Comparison of ENCODE assay signal across 20 mouse cellular contexts in the genomic region with DNA sequence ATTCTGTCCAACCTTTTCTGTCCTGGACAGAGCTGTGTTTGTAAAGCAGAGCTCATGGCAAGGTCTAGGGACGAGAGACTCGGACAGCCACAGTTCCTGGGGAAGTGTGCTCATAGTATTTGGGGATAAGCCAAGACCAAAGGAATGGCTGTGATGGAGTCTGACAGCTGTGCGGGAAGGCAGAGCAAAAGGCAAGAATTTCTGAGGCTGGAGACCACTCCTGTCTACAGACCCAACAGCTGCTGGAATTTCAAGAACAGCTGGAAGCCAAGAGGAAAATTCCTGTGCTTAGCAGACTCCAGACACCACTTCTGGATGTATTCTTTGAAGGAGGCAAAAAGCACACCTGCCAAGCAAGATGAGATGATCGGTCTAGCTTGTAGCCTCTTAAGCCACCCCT. TPM values are rescaled to one million over a fixed set of nuclear protein-coding genes. Genes with fewer than 3 reads are reported as not detected.
DNase-seq lines count a peak whose midpoint lies in the region; ATAC-seq and TF ChIP-seq lines count a peak whose summit lies in the region.
"Had no signal": no experiment of that assay in that cellular context is flagged by ENCODE, and none has a peak within 500 bp of the region (broad histone marks: within the 10 kb centered on the region; RNA-seq: fewer than 3 reads in every experiment).

No protein-coding gene starts in this region.

- no peak overlapping the region for H3K9ac ChIP-seq in intestine, embryonic 16.5 days (ENCODE audit: low read depth, low read length)
- H3K9ac ChIP-seq in intestine, embryonic 15.5 days, result no peak overlapping the region
- H3K9ac ChIP-seq in stomach, embryonic 15.5 days, result no peak overlapping the region
- no peak overlapping the region for H3K9ac ChIP-seq in stomach, postnatal 0 days (ENCODE audit: low read length)
- H3K9ac ChIP-seq in limb, embryonic 14.5 days (ENCODE audit: low read depth, low read length, severe bottlenecking), result no peak overlapping the region
- H3K9ac ChIP-seq: forebrain, embryonic 13.5 days; heart, embryonic 13.5 days; hindbrain, embryonic 15.5 days; kidney, embryonic 15.5 days; liver, embryonic 12.5 days had no signal

- H3K36me3 ChIP-seq in intestine, embryonic 16.5 days (ENCODE audit: control insufficient read depth, insufficient read depth, low read length), result peaks cover 6% of the 10 kb centered on the region; the same call in 1 of the 2 replicates
- H3K36me3 ChIP-seq in intestine, embryonic 15.5 days, result peaks cover 9% of the 10 kb centered on the region
- peaks cover 7% of the 10 kb centered on the region for H3K36me3 ChIP-seq in stomach, embryonic 15.5 days
- peaks cover 11% of the 10 kb centered on the region; the same call in 1 of the 2 replicates for H3K36me3 ChIP-seq in stomach, postnatal 0 days (ENCODE audit: control insufficient read depth, insufficient read depth, low read length)
- H3K36me3 ChIP-seq in limb, embryonic 14.5 days (ENCODE audit: control insufficient read depth, insufficient read depth, low read length), result peaks cover 30% of the 10 kb centered on the region
- H3K36me3 ChIP-seq in forebrain, embryonic 10.5 days (replicated peaks), result peaks cover 50% of the 10 kb centered on the region

- H3K27ac ChIP-seq in intestine, embryonic 16.5 days (ENCODE audit: low read length), result no peak overlapping the region
- no peak overlapping the region for H3K27ac ChIP-seq in intestine, embryonic 15.5 days
- no peak overlapping the region for H3K27ac ChIP-seq in stomach, embryonic 15.5 days
- H3K27ac ChIP-seq in stomach, postnatal 0 days (replicated peaks), result no peak overlapping the region
- 0 out of 2 replicates have a peak overlapping the region, but pooled peaks have one; percentile 48 for H3K27ac ChIP-seq in limb, embryonic 14.5 days (replicated peaks; ENCODE audit: low read depth, low read length)
- H3K27ac ChIP-seq in forebrain, embryonic 10.5 days, result no peak overlapping the region
- H3K27ac ChIP-seq: forebrain, embryonic 13.5 days; heart, embryonic 13.5 days; hindbrain, embryonic 15.5 days; kidney, embryonic 15.5 days; liver, embryonic 12.5 days had no signal

- H3K27me3 ChIP-seq in intestine, embryonic 16.5 days (replicated peaks; ENCODE audit: control insufficient read depth, insufficient read depth, low read length), result no peaks in the 10 kb centered on the region
- no peaks in the 10 kb centered on the region for H3K27me3 ChIP-seq in intestine, embryonic 15.5 days (replicated peaks)
- no peaks in the 10 kb centered on the region for H3K27me3 ChIP-seq in stomach, embryonic 15.5 days (replicated peaks)
- no peaks in the 10 kb centered on the region for H3K27me3 ChIP-seq in stomach, postnatal 0 days (ENCODE audit: control insufficient read depth, insufficient read depth, low read length)
- no peaks in the 10 kb centered on the region for H3K27me3 ChIP-seq in limb, embryonic 14.5 days (ENCODE audit: control insufficient read depth, insufficient read depth, low read length)
- no peaks in the 10 kb centered on the region for H3K27me3 ChIP-seq in forebrain, embryonic 10.5 days (ENCODE audit: poor library complexity, severe bottlenecking)
- H3K27me3 ChIP-seq: forebrain, embryonic 13.5 days; heart, embryonic 13.5 days; hindbrain, embryonic 15.5 days; kidney, embryonic 15.5 days; liver, embryonic 12.5 days had no signal

- ATAC-seq in intestine, embryonic 16.5 days, result 0 out of 2 replicates have a peak, but pooled peaks have one; percentile 21
- no peak for ATAC-seq in intestine, embryonic 15.5 days
- ATAC-seq in stomach, embryonic 15.5 days (ENCODE audit: insufficient read depth, low FRiP score, low read depth), result peak; percentile 47; the same call in 1 of the 2 replicates
- no peak; the same call in 1 of the 2 replicates for ATAC-seq in stomach, postnatal 0 days (ENCODE audit: low FRiP score, low TSS enrichment)
- ATAC-seq in limb, embryonic 14.5 days (ENCODE audit: low FRiP score, low read depth), result peak; percentile 87
- ATAC-seq: forebrain, embryonic 13.5 days; intestine, postnatal 0 days; liver, embryonic 12.5 days had no signal

- H3K4me1 ChIP-seq in intestine, embryonic 16.5 days (ENCODE audit: control insufficient read depth, insufficient read depth, low read length), result peaks cover 3% of the 10 kb centered on the region; the same call in 1 of the 2 replicates
- peaks cover 7% of the 10 kb centered on the region for H3K4me1 ChIP-seq in intestine, embryonic 15.5 days (replicated peaks)
- H3K4me1 ChIP-seq in stomach, embryonic 15.5 days, result peaks cover 4% of the 10 kb centered on the region; the same call in 1 of the 2 replicates
- no peaks in the 10 kb centered on the region for H3K4me1 ChIP-seq in stomach, postnatal 0 days (replicated peaks; ENCODE audit: control insufficient read depth, insufficient read depth)
- H3K4me1 ChIP-seq in limb, embryonic 14.5 days (ENCODE audit: control insufficient read depth, insufficient read depth, low read length), result peaks cover 9% of the 10 kb centered on the region
- H3K4me1 ChIP-seq in forebrain, embryonic 10.5 days, result peaks cover 11% of the 10 kb centered on the region
- H3K4me1 ChIP-seq: forebrain, embryonic 13.5 days; liver, embryonic 12.5 days had no signal

- no peak for DNase-seq in stomach, postnatal 0 days (ENCODE audit: low spot score)
- peak; percentile 79 for DNase-seq in limb, embryonic 14.5 days (ENCODE audit: low spot score)
- no peak for DNase-seq in forebrain, embryonic 10.5 days (ENCODE audit: extremely low spot score, low spot score)
- DNase-seq in adrenal gland, adult (ENCODE audit: inconsistent age in 2 of 2, low spot score in 1 of 2), result no peak
- DNase-seq: adrenal gland, adult 2 months; cerebellum, adult 9-10 months; gastrocnemius, postnatal 10 days; heart, adult 18-20 months; lung, adult 2 months; midbrain, embryonic 14.5 days; thymus, postnatal 14 days had no signal

- no peaks in the 10 kb centered on the region for H3K9me3 ChIP-seq in intestine, embryonic 16.5 days (ENCODE audit: control insufficient read depth, low read length)
- no peaks in the 10 kb centered on the region for H3K9me3 ChIP-seq in intestine, embryonic 15.5 days
- H3K9me3 ChIP-seq in stomach, embryonic 15.5 days, result no peaks in the 10 kb centered on the region
- no peaks in the 10 kb centered on the region for H3K9me3 ChIP-seq in stomach, postnatal 0 days (ENCODE audit: control insufficient read depth, low read length)
- no peaks in the 10 kb centered on the region for H3K9me3 ChIP-seq in limb, embryonic 14.5 days (ENCODE audit: control insufficient read depth, low read length)
- H3K9me3 ChIP-seq in forebrain, embryonic 10.5 days, result no peaks in the 10 kb centered on the region
- H3K9me3 ChIP-seq: forebrain, embryonic 13.5 days; heart, embryonic 13.5 days; hindbrain, embryonic 15.5 days; kidney, embryonic 15.5 days; liver, embryonic 12.5 days had no signal

- 54% methylated on average over 4 of the region's 4 CpGs for WGBS in intestine, embryonic 16.5 days
- 53% methylated on average over 4 of the region's 4 CpGs for WGBS in intestine, embryonic 15.5 days
- 50% methylated on average over 4 of the region's 4 CpGs for WGBS in stomach, embryonic 15.5 days
- WGBS in stomach, postnatal 0 days, result 59% methylated on average over 4 of the region's 4 CpGs
- 47% methylated on average over 4 of the region's 4 CpGs for WGBS in limb, embryonic 14.5 days
- WGBS in forebrain, embryonic 10.5 days, result 93% methylated on average over 4 of the region's 4 CpGs

- H3K4me2 ChIP-seq in intestine, embryonic 16.5 days (ENCODE audit: low read depth, low read length), result no peak overlapping the region
- H3K4me2 ChIP-seq in intestine, embryonic 15.5 days (replicated peaks), result no peak overlapping the region
- H3K4me2 ChIP-seq in stomach, embryonic 15.5 days, result no peak overlapping the region
- H3K4me2 ChIP-seq in stomach, postnatal 0 days (replicated peaks; ENCODE audit: low read depth), result no peak overlapping the region
- H3K4me2 ChIP-seq in limb, embryonic 14.5 days (replicated peaks; ENCODE audit: low read depth, low read length, severe bottlenecking), result no peak overlapping the region
- H3K4me2 ChIP-seq: forebrain, embryonic 13.5 days; heart, embryonic 13.5 days; hindbrain, embryonic 15.5 days; kidney, embryonic 15.5 days; liver, embryonic 12.5 days had no signal

- H3K4me3 ChIP-seq in intestine, embryonic 16.5 days (ENCODE audit: low read length), result no peak overlapping the region
- H3K4me3 ChIP-seq in intestine, embryonic 15.5 days (replicated peaks), result no peak overlapping the region
- no peak overlapping the region for H3K4me3 ChIP-seq in stomach, embryonic 15.5 days (replicated peaks)
- H3K4me3 ChIP-seq in stomach, postnatal 0 days (ENCODE audit: low read depth, low read length), result no peak overlapping the region
- no peak overlapping the region for H3K4me3 ChIP-seq in limb, embryonic 14.5 days (replicated peaks; ENCODE audit: low read length)
- H3K4me3 ChIP-seq in forebrain, embryonic 10.5 days, result no peak overlapping the region
- H3K4me3 ChIP-seq: forebrain, embryonic 13.5 days; heart, embryonic 13.5 days; hindbrain, embryonic 15.5 days; kidney, embryonic 15.5 days; liver, embryonic 12.5 days had no signal

- TF ChIP-seq EP300 in stomach, postnatal 0 days (optimal IDR thresholded peaks at IDR 0.05), result no peak

- no peak for TF ChIP-seq POLR2A in limb, embryonic 14.5 days (IDR thresholded peaks at IDR 0.05; ENCODE audit: borderline replicate concordance, extremely low read depth, insufficient read depth, insufficient read length)

- no peak for TF ChIP-seq CTCF in stomach, postnatal 0 days (IDR thresholded peaks at IDR 0.05; ENCODE audit: low read depth)

RNA-seq across cellular contexts. Expression of gene Sh2b2, which starts 23.6 kb away (rescaled TPM):
- 2.2 TPM in 2 replicates for polyA plus RNA-seq in intestine, embryonic 16.5 days (2015; fragmentation: Nextera tagmentation; extraction: Ambion mirVana)
- 2.8 and 3.1 TPM in 2 replicates for polyA plus RNA-seq in intestine, embryonic 15.5 days (2015; fragmentation: Nextera tagmentation; extraction: Ambion mirVana)
- polyA plus RNA-seq in stomach, embryonic 15.5 days (2015; fragmentation: Nextera tagmentation; extraction: Ambion mirVana), result 3.1 and 3.4 TPM in 2 replicates
- 0.92 and 1.1 TPM in 2 replicates for polyA plus RNA-seq in stomach, postnatal 0 days (2015; fragmentation: Nextera tagmentation; extraction: Ambion mirVana)
- 14.6 and 19.7 TPM in 2 replicates for polyA plus RNA-seq in limb, embryonic 14.5 days (2012; rRNA removed)
- 6.3 and 9.0 TPM in 2 replicates for polyA plus RNA-seq in limb, embryonic 14.5 days (2014; fragmentation: Nextera tagmentation; extraction: Ambion mirVana)
- 12.5 and 13.1 TPM in 2 replicates for polyA plus RNA-seq in forebrain, embryonic 10.5 days (2016; fragmentation: Nextera tagmentation; extraction: Ambion mirVana)

Comparison
In these comparisons a context has a peak if more than half of its experiments do, and no peak if none do; other contexts are left out.
1. ATAC-seq: peak in intestine, embryonic 16.5 days (single experiment), stomach, embryonic 15.5 days (single experiment) and limb, embryonic 14.5 days (single experiment); none in intestine, embryonic 15.5 days (single experiment) and stomach, postnatal 0 days (single experiment).